Mouse (Mus musculus) neural tube, embryonic 15.5 days (tissue): ENCODE measurements around the gene Supv3l1. TPM values are rescaled to one million over a fixed set of nuclear protein-coding genes. Genes with fewer than 3 reads are reported as not detected.
A peak's percentile ranks its signal among the peaks of the same experiment; 100 is the strongest.
"Not testable (repeated sequence)": the region's sequence is repeated elsewhere in the genome, so short reads cannot be mapped to it uniquely, and the experiment has no call there.

Experiments
- ATAC-seq: fragments of 200-750 bp; cut with Nextera tagmentation; 2 replicates; pipeline ENCODE4 v1.8.0; 2017; ENCODE audit warnings: mild to moderate bottlenecking, moderate TSS enrichment, moderate library complexity; ENCODE audit not compliant: low FRiP score
- H3K27ac ChIP-seq: fragments of 300-500 bp; sonication (generic); replicated peaks from 2 replicates; pipeline ENCODE4 v1.5.1; 2015; ENCODE audit warnings: mild to moderate bottlenecking, inconsistent platforms
- H3K27me3 ChIP-seq: fragments of 300-500 bp; sonication (generic); replicated peaks from 2 replicates; pipeline ENCODE4 v1.6.1; 2015; ENCODE audit warnings: inconsistent platforms
- H3K36me3 ChIP-seq: fragments of 300-500 bp; sonication (generic); 2 replicates; pipeline ENCODE4 v1.6.1; 2015; ENCODE audit warnings: inconsistent platforms
- H3K4me1 ChIP-seq: fragments of 300-500 bp; sonication (generic); 2 replicates; pipeline ENCODE4 v1.6.1; 2015; ENCODE audit warnings: inconsistent platforms
- H3K4me2 ChIP-seq: fragments of 300-500 bp; sonication (generic); 2 replicates; pipeline ENCODE4 v1.6.1; 2015; ENCODE audit warnings: inconsistent platforms, mild to moderate bottlenecking, moderate library complexity
- H3K4me3 ChIP-seq: fragments of 300-500 bp; sonication (generic); replicated peaks from 2 replicates; pipeline ENCODE4 v1.5.1; 2015; ENCODE audit warnings: mild to moderate bottlenecking, inconsistent platforms
- H3K9ac ChIP-seq: fragments of 300-500 bp; sonication (generic); replicated peaks from 2 replicates; pipeline ENCODE4 v1.6.1; 2015; ENCODE audit warnings: mild to moderate bottlenecking, inconsistent platforms
- H3K9me3 ChIP-seq: fragments of 300-500 bp; sonication (generic); replicated peaks from 2 replicates; pipeline ENCODE4 v1.6.1; 2016; ENCODE audit warnings: inconsistent platforms
- WGBS: fragments of 180-500 bp; shearing (Covaris S2); methylation state at CpG from one replicate; pipeline ENCODE4 v1.1.7; 2015; ENCODE audit warnings: mixed read lengths; 5-methylcytosine and 5-hydroxymethylcytosine counted together
- polyA plus RNA-seq: library from polyadenylated mRNA; unstranded; fragments of >200 nt; fragmentation: Nextera tagmentation; extraction: Ambion mirVana; gene quantifications from 2 replicates; pipeline ENCODE4 v1.2.1, GENCODE M21; 2015

The Supv3l1 gene
- polyA plus RNA-seq, 1 experiment from 2014 or later = 19.9 TPM

DNA sequence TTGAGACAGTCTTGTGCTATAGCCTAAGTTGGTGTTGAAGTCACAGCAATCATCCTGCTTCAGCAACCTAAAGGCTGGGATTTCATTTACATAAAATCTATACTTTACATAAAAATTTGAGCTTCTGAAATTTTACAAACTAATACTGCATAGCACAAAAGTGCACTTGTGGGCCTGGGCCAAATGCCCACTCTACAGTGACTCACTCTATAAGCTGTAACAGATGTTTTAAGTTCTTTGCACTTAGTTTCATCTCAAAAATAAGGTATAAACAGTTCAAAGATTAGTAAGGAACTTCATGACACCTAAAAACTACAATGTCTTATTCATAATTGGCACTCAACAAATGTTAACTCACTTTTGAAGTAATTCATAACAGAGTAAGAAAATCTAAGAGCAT, 11.8 kb upstream of the Supv3l1 start:
- Histone ChIP-seq H3K36me3 (peaks cover 45% of the 10 kb centered on the region), H3K9ac (no peak overlapping the region), H3K4me2 (no peak overlapping the region), H3K4me1 (no peaks in the 10 kb centered on the region), H3K27me3 (no peaks in the 10 kb centered on the region), H3K27ac (no peak overlapping the region), H3K4me3 (no peak overlapping the region), H3K9me3 (no peaks in the 10 kb centered on the region)
- no peak for ATAC-seq

GRCm38 (mm10) chr10:62452001-62452400, 2.5 kb upstream of the Supv3l1 start:
- H3K4me3 ChIP-seq, H3K4me2 ChIP-seq, H3K27me3 ChIP-seq, H3K27ac ChIP-seq, H3K9me3 ChIP-seq, H3K9ac ChIP-seq, ATAC-seq: not testable (repeated sequence)
- H3K36me3 ChIP-seq = peaks cover 22% of the 10 kb centered on the region
- 72% methylated on average over 11 of the region's 11 CpGs for WGBS
- H3K4me1 ChIP-seq = peaks cover 18% of the 10 kb centered on the region

DNA sequence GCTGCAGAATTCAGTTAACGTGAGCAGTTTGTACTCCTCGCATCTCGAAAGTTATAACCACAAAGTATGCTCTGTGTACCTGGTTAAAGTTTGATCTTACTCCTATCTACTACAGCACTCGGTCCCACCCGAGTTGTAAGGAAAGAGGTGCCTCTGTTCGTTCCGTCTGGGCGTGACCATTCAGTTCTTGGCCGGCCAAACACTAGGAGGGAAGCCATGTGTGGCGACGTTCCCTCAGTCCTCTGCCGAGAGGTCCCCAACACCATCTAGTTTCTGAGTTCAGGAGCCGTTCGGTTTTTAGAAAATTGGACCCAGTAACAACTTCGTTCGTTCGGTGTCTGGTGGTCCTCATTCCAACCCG, 722 bp upstream of the Supv3l1 start:
- peak overlapping the region; percentile 97 for H3K9ac ChIP-seq
- peaks cover 23% of the 10 kb centered on the region for H3K36me3 ChIP-seq
- peaks cover 18% of the 10 kb centered on the region for H3K4me1 ChIP-seq
- H3K9me3 ChIP-seq = no peaks in the 10 kb centered on the region
- peak overlapping the region; percentile 98 for H3K4me3 ChIP-seq
- 41% methylated on average over 18 of the region's 18 CpGs for whole genome bisulfite sequencing
- peak; percentile 40; the same call in 1 of the 2 replicates for ATAC-seq
- peak overlapping the region; percentile 96 for H3K27ac ChIP-seq
- no peaks in the 10 kb centered on the region for H3K27me3 ChIP-seq
- peak overlapping the region; percentile 78 for H3K4me2 ChIP-seq

GRCm38 (mm10) chr10:62430427-62430826, 19.1 kb downstream of the Supv3l1 start:
- Histone ChIP-seq H3K9ac (no peak overlapping the region), H3K4me1 (0 out of 2 replicates have a peak, but pooled peaks cover 3% of the 10 kb centered on the region), H3K27me3 (no peaks in the 10 kb centered on the region), H3K9me3 (no peaks in the 10 kb centered on the region), H3K4me2 (no peak overlapping the region), H3K27ac (no peak overlapping the region), H3K36me3 (peaks cover 70% of the 10 kb centered on the region), H3K4me3 (no peak overlapping the region)
- 96% methylated on average over 5 of the region's 5 CpGs for WGBS
- ATAC-seq = no peak

DNA sequence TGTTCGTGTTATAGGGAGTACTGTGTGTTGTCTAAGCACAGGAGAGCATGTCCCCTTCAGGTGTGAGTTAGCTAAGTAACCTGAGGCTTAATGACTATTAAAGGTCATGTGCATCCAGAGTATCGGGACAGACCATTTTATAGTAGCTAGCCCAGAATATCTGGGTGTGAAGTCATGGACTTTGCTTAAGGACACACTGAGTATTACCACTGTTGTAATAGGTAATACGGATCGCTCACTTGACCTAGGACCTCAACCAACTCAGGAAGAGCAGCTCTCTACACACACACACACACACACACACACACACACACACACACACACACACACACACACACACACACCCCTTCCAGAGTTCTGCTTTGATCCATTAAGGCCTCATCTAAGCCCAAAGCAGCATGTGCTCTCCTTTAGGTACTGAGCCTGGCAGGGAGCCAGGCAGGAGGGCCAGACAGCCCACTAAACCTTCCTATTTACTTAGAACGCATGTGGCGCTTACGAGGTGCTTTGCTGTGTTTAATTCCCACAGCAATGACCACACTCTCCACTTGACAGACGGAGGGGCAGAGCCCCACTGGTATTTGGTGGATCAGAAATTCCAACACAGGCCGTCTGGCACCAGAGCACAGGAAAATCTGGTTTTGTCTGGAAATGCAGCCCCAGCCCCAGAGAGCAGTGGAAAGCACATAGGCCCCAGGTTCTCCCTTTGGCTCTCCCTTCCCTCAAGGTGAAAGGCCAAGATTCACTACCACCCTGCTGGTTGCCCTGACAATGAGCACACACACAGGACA, 24.3 kb downstream of the Supv3l1 start:
- ATAC-seq = no peak
- 53% methylated on average over 9 of the region's 9 CpGs for WGBS
- H3K36me3 ChIP-seq = peaks cover 21% of the 10 kb centered on the region
- H3K9me3 ChIP-seq = no peaks in the 10 kb centered on the region
- no peak overlapping the region for H3K9ac ChIP-seq
- 0 out of 2 replicates have a peak, but pooled peaks cover 3% of the 10 kb centered on the region for H3K4me1 ChIP-seq
- H3K4me3 ChIP-seq = no peak overlapping the region
- H3K4me2 ChIP-seq = no peak overlapping the region
- no peaks in the 10 kb centered on the region for H3K27me3 ChIP-seq
- no peak overlapping the region for H3K27ac ChIP-seq

DNA sequence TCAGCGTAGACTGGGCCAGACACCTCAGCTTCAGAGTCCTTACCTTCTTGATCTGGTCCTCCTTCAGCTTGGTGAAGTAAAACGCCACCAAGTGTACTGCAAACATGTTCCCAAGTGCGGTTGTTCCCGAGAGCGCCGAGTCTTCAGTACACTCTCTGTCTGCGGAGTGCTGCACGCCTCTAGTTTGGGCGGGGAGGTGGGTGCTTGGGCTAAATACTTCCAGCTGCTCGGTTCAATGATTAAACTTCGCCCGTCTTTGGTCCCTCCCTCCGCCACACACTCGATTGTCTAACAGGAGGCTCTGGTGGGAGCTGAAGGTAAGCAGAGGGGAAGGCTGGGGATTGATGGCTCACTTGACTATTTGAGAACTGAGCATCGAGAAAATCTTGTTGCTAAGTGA, 27.3 kb downstream of the Supv3l1 start, which contains the start of gene Hkdc1:
TSS of gene Hkdc1 (minus strand) at position 237 of the 400 bp plus-strand sequence.
- ATAC-seq = no peak
- no peak within 1 kb of the TSS for H3K4me3 ChIP-seq
- WGBS = 34% methylated on average over 15 of the region's 15 CpGs
- no peak within 1 kb of the TSS for H3K27ac ChIP-seq
- no peak within 1 kb of the TSS for H3K9ac ChIP-seq
- no peaks in the 10 kb centered on the region for H3K9me3 ChIP-seq
- H3K27me3 ChIP-seq = no peaks in the 10 kb centered on the region
- H3K4me2 ChIP-seq = no peak within 1 kb of the TSS
- no peaks in the 10 kb centered on the region for H3K36me3 ChIP-seq
- 0 out of 2 replicates have a peak, but pooled peaks cover 3% of the 10 kb centered on the region for H3K4me1 ChIP-seq

- Histone ChIP-seq H3K9me3 (no peaks in the 10 kb centered on the region), H3K27ac (no peak overlapping the region), H3K36me3 (no peaks in the 10 kb centered on the region), H3K4me1 (0 out of 2 replicates have a peak, but pooled peaks cover 3% of the 10 kb centered on the region), H3K4me3 (no peak overlapping the region), H3K9ac (no peak overlapping the region), H3K27me3 (no peaks in the 10 kb centered on the region), H3K4me2 (no peak overlapping the region)
- no peak for ATAC-seq
- WGBS = 76% methylated on average over 3 of the region's 3 CpGs
Measured at GRCm38 (mm10) chr10:62421127-62421526, 28.4 kb downstream of the Supv3l1 start.

DNA sequence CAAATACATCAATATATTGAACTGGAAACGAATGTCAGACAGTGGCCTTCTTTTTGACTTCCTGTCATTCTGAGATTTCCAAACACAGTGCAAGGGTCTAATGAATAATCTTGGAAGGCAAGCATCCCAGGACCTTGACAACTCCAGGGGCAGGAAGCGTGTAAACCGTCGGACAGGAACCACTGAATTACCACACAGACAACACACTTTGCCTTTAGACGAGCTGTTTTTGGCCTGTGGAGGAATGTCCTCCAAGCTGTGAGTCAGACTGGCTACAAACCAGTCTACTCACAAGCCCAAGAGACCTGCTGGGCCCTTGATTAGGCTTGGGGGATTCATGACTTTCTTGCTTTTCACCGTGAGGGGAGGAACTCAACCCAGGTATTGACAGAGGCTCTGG, 29.1 kb downstream of the Supv3l1 start:
- WGBS = 78% methylated on average over 6 of the region's 6 CpGs
- no peak overlapping the region for H3K27ac ChIP-seq
- H3K4me2 ChIP-seq = no peak overlapping the region
- no peak overlapping the region for H3K9ac ChIP-seq
- H3K36me3 ChIP-seq = no peaks in the 10 kb centered on the region
- no peak for ATAC-seq
- no peaks in the 10 kb centered on the region for H3K27me3 ChIP-seq
- 0 out of 2 replicates have a peak, but pooled peaks cover under 1% of the 10 kb centered on the region for H3K4me1 ChIP-seq
- no peak overlapping the region for H3K4me3 ChIP-seq
- H3K9me3 ChIP-seq = no peaks in the 10 kb centered on the region

DNA sequence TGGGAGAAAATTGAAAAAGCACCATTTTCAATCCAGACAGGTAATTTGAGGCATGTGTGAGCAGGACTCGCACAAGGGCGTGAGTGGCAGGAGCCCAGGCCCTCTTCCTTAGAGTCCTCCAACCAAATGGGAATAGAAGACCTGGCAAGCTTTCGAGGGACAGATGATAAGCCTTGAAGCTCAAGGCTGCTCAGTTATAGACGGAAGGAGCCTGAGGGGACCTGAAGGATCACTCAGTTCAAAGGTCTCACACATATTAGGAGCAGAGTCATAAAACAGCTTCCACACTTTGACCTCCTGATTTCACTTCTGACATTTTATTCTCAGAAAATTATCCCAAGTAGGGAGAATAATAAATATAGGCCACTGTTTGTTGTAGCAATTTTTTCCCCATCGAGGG, 30.1 kb downstream of the Supv3l1 start:
- no peaks in the 10 kb centered on the region for H3K9me3 ChIP-seq
- H3K36me3 ChIP-seq = no peaks in the 10 kb centered on the region
- H3K27ac ChIP-seq = no peak overlapping the region
- no peak overlapping the region for H3K4me2 ChIP-seq
- no peak overlapping the region for H3K9ac ChIP-seq
- no peaks in the 10 kb centered on the region for H3K4me1 ChIP-seq
- 88% methylated on average over 5 of the region's 5 CpGs for WGBS
- no peak for ATAC-seq
- H3K27me3 ChIP-seq = no peaks in the 10 kb centered on the region
- H3K4me3 ChIP-seq = no peak overlapping the region

DNA sequence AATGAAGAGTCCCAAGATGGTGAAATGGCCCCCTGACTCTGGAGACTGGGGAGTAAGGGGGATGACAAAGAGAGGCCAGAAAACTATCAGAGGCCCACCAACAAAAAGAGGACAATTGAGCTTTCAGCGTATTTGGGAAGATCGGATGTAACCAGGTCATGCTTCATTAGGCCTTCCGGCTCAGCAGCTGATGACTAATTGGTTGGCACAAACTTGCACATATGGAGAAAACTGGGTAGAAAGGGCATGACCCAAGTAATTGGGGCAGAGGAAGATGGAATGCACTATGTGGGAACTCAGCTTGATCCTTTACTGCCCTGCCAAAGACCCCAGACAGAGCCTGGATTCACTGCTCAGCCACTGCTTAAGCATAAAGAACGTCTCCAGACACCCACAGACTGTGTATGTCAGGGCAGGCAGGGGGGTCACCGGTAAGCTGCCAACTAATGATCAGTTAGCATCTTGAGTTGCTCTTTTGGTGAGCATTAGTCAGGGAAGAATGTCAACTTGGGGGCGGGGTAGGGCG, 30.6 kb downstream of the Supv3l1 start:
- no peak overlapping the region for H3K9ac ChIP-seq
- no peak overlapping the region for H3K4me2 ChIP-seq
- H3K9me3 ChIP-seq = no peaks in the 10 kb centered on the region
- ATAC-seq = no peak
- no peak overlapping the region for H3K4me3 ChIP-seq
- H3K27ac ChIP-seq = no peak overlapping the region
- H3K4me1 ChIP-seq = no peaks in the 10 kb centered on the region
- 44% methylated on average over 7 of the region's 7 CpGs for WGBS
- H3K27me3 ChIP-seq = no peaks in the 10 kb centered on the region
- no peaks in the 10 kb centered on the region for H3K36me3 ChIP-seq

DNA sequence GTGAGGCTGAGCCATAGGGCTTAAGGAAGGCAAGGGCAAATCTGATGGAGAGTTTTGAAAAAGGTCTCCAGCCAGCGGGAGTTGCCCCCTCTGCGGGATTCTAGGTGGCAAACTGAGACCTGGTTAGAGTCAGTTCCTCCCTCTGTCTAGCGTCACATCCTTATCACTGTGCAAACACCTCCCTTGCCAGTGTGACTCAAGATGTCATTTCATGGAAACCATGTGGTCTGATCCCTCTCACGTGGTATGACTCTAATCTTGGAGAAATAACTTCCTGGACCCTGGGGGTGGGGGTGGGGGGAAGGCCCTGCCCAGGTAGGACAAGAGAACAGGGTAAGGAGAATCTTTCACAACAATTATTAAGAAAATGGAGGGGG, 35.9 kb downstream of the Supv3l1 start:
- no peak for ATAC-seq
- Histone ChIP-seq H3K4me3 (no peak overlapping the region), H3K27me3 (no peaks in the 10 kb centered on the region), H3K9me3 (no peaks in the 10 kb centered on the region), H3K27ac (no peak overlapping the region), H3K4me1 (no peaks in the 10 kb centered on the region), H3K36me3 (no peaks in the 10 kb centered on the region), H3K9ac (no peak overlapping the region), H3K4me2 (no peak overlapping the region)
- WGBS = 56% methylated on average over 4 of the region's 4 CpGs

GRCm38 (mm10) chr10:62412906-62413605, 36.5 kb downstream of the Supv3l1 start:
- Histone ChIP-seq H3K9me3 (no peaks in the 10 kb centered on the region), H3K4me3 (no peak overlapping the region), H3K4me2 (no peak overlapping the region), H3K36me3 (no peaks in the 10 kb centered on the region), H3K27ac (no peak overlapping the region), H3K4me1 (no peaks in the 10 kb centered on the region), H3K9ac (no peak overlapping the region), H3K27me3 (no peaks in the 10 kb centered on the region)
- no peak for ATAC-seq
- 50% methylated on average over 7 of the region's 8 CpGs for WGBS
